Mouse (Mus musculus) cerebellum, adult 8-10 months (tissue): ENCODE data around the gene Tex22.

Source experiments
- DNase-seq: peaks from one replicate; pipeline ENCODE4 v3.0.0; 2022

The Tex22 gene

GRCm38 (mm10) chr12:113074329-113075062 lies at the start of gene Tex22:
Gene Tex22 (plus strand): TSS chr12:113074502.
- peak; percentile 87 for DNase-seq

DNA sequence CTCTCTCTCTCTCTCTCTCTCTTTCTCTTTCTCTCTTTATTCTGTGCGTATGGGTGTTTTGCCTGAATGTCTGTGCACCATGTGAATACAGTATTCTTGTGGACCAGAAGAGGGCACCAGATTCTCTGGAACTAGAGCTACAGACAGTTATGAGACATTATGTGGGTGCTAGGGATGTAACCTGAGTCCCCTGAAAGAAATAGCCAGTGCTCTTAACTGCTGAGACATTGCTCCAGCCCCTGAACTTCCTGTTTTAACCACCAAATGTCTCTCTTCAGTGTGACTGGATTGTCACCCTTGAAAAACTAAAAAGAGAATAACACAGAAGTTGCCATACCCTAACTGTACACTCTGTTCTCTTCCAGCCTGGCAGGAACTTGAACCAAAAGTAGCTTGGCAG lies 47.7 kb upstream of the Tex22 start:
- DNase-seq = no peak

GRCm38 (mm10) chr12:113027495-113027894 lies 46.8 kb upstream of the Tex22 start:
- DNase-seq = no peak

GRCm38 (mm10) chr12:113028067-113028466 lies 46.2 kb upstream of the Tex22 start:
- no peak for DNase-seq

DNA sequence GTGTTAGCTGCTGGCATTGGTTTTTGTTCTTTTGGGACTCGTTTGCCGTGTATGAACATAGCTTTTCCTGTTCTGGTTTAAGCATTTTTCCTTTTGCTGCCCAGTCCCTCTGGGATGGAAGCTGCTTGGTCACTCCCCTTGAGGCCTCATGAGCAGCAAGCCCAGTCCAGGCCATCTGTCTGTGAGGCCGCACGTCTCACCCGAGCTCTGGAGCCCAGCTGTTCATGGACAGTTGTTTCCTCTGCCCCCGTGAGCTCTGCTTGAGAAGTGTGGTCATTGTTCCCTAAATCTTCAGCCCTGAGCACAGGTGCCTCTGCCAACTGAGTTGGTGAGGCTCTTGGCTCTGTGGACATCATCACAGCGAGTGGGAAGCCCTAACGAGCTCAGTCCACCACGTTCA lies 45.4 kb upstream of the Tex22 start:
- no peak for DNase-seq

DNA sequence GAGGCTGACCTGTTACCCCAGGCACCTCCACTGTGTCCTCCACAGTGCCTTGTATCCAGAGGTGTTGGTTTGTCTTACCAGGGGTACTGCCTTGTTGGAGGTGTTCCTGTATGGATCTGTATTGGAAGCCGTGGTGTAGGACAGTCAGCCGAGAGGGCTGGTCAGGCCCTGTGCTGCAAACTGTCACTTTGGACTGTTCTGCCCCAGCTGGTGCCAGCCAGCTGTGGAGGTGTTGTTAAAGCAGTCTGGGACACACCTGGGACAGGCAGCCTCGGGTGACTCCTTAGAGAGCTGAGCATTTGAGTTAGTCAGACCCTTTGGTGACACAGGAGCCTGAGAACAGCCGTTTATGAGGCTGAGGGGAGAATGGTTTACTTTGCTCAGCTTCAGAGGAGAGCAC lies 44.3 kb upstream of the Tex22 start:
- no peak for DNase-seq

DNA sequence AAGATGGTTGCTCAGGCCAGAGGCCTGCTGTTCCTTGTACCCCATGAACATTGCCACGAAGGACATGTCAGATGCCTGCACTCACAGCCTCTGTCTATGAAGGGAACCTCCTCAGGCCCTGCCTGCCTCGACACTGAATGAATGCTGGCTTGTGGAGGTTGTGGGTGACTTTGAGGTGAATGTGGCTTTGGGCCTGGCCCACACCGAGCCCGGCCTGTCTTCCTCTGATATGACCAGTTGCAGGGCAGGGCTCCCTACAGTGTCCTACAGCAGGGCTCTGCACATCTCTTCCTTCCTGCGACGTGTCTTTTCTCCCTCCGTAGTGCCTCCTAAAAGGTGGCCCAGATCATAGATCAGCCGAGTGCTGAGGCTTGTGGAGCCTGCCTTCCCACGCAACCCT lies 43.3 kb upstream of the Tex22 start:
- DNase-seq = no peak

DNA sequence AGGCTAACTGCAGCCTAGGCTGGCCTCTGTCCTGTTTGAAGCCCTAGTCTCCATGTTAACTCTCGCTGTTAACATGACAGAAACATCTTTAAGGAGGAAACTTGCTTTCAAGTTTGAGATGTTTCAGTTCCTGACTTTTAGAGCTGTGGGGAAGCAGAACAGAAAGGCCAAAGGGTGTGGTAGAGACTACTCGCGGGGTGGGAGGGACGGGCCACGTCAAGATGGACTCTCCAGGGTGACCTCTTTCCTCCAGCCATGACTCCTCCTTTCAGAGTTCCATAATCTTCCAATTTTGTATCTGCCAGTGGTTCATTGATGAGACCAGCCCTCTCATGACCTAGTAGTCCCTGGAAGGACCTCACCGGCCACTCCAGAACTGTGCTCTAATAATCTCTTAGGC lies 42.9 kb upstream of the Tex22 start:
- no peak for DNase-seq

DNA sequence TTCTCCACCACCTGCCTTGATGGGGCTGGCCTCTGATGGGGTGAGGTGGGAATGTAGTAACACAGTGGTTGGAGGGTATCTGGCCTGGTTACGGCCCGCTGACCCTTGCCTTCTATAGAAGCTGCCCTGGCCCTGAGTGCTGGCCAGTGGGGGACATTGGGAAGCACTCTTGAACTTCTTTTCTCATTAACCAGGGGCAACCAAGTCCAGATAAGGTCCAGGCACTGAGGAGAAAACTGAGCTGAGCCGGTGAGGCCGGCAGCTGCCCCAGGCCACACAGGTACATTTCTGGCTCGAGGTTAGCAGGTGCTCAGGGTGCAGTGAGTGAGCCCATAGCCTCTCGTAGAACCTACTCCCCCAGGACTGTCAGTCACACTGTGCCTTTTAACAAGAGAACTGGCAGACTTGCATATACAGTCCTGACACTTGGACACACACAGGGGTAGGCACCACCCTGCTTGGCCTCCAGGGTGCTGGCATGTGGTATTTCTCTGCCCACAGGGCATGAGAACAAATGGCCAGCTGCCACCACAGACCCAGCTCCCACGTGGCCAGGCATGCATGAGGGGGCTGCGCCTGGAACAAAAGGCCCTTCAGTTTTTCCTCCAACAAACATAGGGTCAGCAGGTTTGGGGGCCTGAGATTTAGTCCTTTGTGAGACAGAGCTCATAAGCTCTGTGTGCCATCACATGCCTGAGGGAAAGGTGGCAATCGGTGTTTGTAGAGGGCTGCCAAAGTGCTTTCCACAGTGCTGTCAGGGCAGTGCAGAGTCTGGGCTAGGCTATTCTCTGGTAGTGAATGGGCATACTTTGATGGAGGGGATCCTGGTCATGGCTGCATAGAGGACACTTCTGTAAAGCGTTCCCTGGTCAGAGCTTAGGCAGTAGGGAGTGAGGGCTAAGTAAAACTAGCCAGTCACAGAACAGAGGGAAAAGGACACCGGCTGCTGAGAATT lies 41.7 kb upstream of the Tex22 start:
- peak; percentile 39 for DNase-seq

DNA sequence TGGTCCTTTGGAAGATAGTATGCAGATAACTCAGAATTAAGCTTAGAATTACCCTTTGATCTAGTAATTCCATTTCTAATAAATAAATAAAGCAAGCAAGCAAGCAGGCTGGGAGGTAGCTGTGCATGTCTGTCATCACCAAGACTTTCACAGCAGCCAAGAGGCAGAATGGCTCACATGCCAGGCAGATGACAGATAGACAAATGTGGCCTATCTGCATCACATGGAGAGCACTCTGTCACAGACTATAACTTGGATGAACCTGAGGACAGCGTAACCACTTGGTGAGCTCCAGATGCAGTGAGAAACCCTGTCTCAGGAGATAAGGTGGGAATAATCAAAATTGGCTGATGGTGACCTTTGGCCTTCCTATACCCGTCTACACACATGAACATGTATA lies 39.2 kb upstream of the Tex22 start:
- DNase-seq = no peak

GRCm38 (mm10) chr12:113036996-113037395 lies 37.3 kb upstream of the Tex22 start:
- DNase-seq = no peak

DNA sequence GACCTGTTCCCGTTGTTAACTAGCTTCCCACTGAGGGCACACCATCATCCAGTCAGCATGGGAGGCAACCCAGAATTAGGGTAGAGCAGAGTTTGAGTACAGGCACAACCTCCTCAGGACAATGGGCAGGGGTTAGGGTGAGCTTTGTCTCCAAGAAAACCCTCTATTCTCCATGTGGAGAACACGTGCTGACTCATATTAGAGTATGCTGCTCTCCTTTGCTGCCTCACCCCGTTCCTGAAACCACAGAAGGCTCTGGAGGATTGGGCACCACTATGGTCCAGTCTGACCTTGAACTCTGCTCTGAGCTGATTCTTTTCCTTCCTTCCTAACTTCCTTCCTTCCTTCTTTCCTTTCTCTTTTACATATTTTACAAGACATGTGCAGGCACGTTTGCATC lies 35.9 kb upstream of the Tex22 start:
- no peak for DNase-seq

- DNase-seq = peak; percentile 42
Observed at GRCm38 (mm10) chr12:113041481-113042439, 32.5 kb upstream of the Tex22 start.

GRCm38 (mm10) chr12:113042543-113042942 lies 31.8 kb upstream of the Tex22 start:
- DNase-seq = no peak

- peak; percentile 71 for DNase-seq
Observed at GRCm38 (mm10) chr12:113044916-113045677, 29.2 kb upstream of the Tex22 start.

DNA sequence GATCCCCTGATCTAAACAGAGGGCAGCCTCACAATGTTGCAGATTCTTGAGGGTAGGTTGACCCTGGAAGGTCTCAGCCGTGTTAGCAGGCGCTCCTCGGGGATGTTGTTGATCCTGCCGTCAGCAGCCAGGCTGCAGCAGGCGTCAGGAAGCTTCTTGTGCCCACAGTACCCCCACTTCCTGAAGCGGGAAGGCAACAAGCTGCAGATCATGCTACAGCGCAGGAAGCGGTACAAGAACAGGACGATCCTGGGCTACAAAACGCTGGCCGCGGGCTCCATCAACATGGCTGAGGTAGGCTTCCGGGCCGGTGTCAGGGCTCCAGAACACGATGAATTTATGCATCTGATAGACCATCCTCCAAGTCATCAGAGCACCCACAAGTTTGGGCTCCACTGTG lies 27.4 kb upstream of the Tex22 start:
- no peak for DNase-seq

DNA sequence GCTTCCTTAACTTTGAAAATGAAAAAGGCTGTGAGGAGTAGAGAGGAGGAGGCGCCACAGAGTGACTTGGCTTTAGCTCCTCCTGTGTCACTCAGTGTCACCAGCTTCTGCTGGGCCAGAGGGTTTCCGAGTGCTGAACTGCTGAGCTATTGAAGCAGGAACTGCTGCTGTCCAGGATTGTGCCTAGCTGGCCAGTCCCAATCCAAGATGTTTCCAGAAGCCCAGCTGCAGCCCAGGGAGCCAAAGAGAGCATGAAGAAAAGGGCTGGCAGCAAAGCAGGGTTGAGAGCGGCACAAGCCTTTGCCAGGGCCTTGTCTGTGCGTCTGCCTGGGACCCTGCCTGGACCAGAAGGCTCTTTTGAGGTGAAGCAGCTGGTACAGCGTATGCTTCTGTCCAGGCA lies 26.2 kb upstream of the Tex22 start:
- DNase-seq = no peak

DNA sequence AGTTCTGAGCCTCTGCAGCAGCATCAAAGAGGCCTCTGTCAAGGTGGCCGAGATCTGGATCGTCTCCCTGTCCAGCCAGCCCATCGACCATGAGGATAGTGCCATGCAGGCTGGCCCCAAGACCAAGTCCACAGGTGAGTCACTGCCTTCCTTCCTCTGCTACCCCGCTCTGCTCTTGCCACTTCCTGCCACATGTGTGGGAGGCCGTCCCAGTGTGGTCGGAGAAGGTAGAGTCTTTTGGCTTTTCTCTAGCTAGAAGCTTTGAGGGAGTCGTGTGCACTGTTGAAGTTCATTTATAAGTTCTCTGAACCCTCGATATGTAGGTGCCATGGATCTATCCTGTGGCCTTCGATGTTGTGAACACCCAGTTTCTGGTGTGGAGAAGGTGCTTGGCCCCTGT lies 24.5 kb upstream of the Tex22 start:
- no peak for DNase-seq

GRCm38 (mm10) chr12:113050671-113051070 lies 23.6 kb upstream of the Tex22 start:
- DNase-seq = no peak

- no peak for DNase-seq
Observed at GRCm38 (mm10) chr12:113051628-113052403, 22.5 kb upstream of the Tex22 start.

- DNase-seq = no peak
Observed at GRCm38 (mm10) chr12:113056089-113056488, 18.2 kb upstream of the Tex22 start.
